Mouse (Mus musculus) sigmoid colon, adult 10 weeks (tissue): ENCODE measurements around the gene Dcun1d3. TPM values are rescaled to one million over a fixed set of nuclear protein-coding genes. Genes with fewer than 3 reads are reported as not detected.

Source experiments
- polyA plus RNA-seq: library from polyadenylated mRNA; stranded (reverse); fragments of 350-450 nt; fragmentation: Illumina TruSeq; extraction: RNeasy Lipid Tissue Mini Kit (QIAGEN cat#74804); gene quantifications from one replicate; pipeline ENCODE4 v1.2.3, GENCODE M21; 2014; ENCODE audit warnings: low read depth, low replicate concordance

Dcun1d3 gene
- 15.0 TPM for polyA plus RNA-seq

GRCm38 (mm10) chr7:119895639-119896512, at the start of gene Dcun1d3, which contains the start of gene Lyrm1:
TSS of gene Dcun1d3 (minus strand) at chr7:119896298.
TSS of gene Lyrm1 (plus strand) at chr7:119895861.

Other genes with a start within 250 kb of the Dcun1d3 start
- gene Acsm4, start 206.3 kb downstream of the Dcun1d3 start, polyA plus RNA-seq, result not detected
- 43.9 TPM for gene Thumpd1, start 175.5 kb downstream of the Dcun1d3 start, polyA plus RNA-seq
- gene Acsm3, start 135.4 kb downstream of the Dcun1d3 start, polyA plus RNA-seq, result 591 TPM
- gene Rexo5, start 102.3 kb downstream of the Dcun1d3 start, polyA plus RNA-seq, result 27.8 TPM
- 19.6 TPM for gene Eri2, start 102.2 kb downstream of the Dcun1d3 start, polyA plus RNA-seq
- 11.9 TPM for gene Lyrm1, start 437 bp downstream of the Dcun1d3 start, polyA plus RNA-seq
- gene Dnah3, start 199.0 kb upstream of the Dcun1d3 start, polyA plus RNA-seq, result not detected
- 43.0 TPM for gene Tmem159, start 206.1 kb upstream of the Dcun1d3 start, polyA plus RNA-seq
- 1.9 TPM for gene Zp2, start 249.0 kb upstream of the Dcun1d3 start, polyA plus RNA-seq